Mouse (Mus musculus) layer of hippocampus, postnatal 36 days (tissue): ENCODE data around the gene Trp53rka. TPM values are rescaled to one million over a fixed set of nuclear protein-coding genes. Genes with fewer than 3 reads are reported as not detected.

Experiments
- DNase-seq, 2 experiments: peaks; one replicate each; pipeline ENCODE4 v3.0.0; 2022
- total RNA-seq, 2 experiments: library from RNA; stranded (reverse); gene quantifications; 2 replicates each; pipeline ENCODE4 v1.2.3; 2021

Trp53rka gene
- total RNA-seq, 2 experiments from 2014 or later, result 19.4 TPM

DNA sequence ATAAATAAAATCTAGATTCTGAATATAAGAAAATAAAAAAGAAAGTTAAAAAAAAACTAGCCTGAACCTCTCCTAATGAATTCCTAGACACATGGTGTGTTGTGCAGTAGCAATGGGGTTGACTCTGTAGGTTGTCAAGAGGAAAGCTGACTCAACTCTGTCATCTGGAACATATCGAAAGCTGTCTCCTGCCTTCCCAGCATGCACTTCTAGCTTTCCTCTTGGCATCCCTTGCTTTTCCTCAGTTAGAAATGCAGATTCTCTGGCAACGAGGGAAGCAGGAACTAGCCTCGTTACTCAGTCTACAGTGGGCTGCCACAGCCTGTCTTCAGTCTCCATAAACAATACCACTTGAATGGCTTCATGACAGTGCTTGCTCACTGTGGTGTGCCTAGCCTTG is 7.3 kb downstream of the Trp53rka start:
- no peak for DNase-seq

DNA sequence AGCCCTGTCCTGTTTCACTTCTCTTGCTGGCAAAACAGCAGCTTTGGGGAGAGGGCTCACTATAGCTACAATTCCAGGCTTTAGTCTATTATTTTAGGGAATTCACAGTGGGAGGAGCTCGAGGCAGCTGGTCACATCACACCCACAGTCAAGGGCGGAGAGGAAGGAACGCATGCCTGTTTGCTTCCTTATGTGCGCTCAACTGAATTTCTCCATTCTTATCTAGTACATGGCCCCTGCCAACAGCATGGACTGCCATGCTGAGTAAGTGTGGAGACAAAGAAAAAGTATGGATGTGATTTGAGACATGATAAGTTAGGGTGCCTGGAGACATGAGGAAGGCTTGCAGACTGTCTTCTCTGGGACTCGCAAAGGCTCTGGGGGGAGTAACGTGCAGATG is 9.0 kb downstream of the Trp53rka start:
- DNase-seq, result no peak

DNA sequence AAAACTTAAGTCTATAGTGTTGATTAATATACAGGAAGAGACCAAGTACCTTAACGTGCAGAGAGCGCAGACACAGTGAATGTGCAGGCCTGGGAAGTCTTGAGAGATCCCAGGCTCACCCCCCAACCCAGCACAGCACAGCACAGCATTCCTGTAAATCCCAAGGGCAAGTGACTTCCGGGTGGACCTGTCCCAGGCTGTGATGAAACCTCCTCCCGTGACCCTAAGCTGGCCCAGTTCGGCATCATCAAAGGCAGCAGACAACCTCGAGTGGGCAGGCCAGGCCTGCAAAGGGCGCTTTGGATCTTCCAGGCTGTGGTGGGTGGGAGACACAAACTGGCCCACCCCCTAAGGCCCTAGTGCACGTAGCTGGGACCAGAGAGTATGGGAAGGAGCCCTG is 11.1 kb downstream of the Trp53rka start:
- DNase-seq, result no peak

DNA sequence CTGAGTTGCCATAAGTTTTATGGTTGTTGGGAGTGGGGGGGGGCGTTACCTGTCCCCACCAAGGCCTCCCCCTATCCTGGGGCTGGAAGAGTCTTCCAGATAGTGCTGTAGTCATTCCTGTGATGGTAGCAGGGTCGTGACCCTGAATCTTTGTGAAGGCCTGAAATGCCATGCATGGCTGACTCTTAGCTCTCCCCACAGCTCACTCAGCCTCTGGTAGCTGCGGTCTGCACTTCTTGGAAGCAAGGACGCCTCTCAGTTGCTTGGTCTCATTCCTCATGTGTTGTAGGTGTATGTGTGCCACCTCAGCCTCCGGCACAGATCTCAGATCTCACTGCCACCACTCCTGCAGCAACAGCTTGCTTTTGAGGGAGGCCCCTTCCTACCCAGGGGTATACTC is 17.3 kb downstream of the Trp53rka start:
- DNase-seq, result no peak

DNA sequence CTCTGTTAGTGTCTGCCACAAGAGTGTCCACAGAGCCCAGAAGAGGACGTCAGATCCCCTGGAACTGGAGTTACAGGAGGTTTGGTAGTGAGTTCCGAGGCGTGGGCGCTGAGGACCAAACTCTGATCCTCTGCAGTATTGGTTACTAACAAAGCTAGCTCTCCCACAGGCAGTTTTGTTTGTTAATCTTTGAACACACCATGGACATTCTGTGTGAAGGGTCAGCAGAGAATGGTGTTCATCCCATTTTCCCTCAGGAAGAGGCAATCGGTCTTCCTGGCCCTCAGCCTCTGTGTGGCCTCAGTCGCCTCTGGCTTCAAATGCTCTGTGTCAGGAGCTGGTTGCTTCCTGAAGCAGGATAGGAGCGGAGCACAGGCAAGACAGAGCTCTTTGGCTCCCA is 17.7 kb downstream of the Trp53rka start:
- no peak for DNase-seq

DNA sequence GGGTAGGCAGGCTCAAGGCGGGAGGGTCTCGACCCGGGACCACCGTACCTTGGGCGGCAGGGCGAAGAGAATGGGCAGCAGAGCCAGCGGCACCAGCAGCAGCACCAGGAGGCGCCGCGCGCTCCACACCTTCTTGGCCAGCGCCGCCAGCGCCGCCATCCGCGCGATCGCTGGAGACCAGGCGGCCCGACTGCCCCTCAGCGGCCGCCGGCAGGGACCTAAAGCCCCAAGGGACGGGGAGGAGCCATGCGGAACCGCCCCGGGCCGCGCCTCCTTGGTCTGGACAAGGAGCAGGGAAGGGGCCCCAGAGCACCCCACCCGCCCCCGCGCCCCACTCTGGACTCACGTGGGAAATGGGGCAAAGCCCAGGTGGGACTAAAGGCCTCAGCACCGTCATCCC is 20.1 kb downstream of the Trp53rka start, which contains the start of gene Slc13a3:
Gene Slc13a3 (minus strand): TSS at position 228 of the 400 bp plus-strand sequence.
- no peak for DNase-seq

DNA sequence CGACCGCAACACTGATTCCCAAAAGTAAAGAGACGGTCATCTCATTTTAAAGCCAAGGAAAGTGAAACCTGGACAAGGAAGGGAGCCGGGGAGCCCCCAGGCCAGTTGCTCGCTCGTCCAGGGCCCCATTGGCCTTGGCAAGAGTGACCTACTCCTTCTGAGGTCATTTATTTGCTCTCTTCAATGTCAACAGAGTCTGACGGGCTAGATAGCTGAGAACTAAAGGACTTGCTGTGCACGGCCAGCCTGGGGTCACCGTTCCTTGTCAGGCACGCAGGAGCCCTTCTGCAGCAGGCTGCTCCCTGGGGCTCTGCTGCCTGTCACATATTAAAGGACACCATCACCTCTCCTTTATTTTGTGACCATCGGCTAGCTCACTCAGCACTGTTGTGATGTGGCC is 21.2 kb downstream of the Trp53rka start:
- no peak for DNase-seq

DNA sequence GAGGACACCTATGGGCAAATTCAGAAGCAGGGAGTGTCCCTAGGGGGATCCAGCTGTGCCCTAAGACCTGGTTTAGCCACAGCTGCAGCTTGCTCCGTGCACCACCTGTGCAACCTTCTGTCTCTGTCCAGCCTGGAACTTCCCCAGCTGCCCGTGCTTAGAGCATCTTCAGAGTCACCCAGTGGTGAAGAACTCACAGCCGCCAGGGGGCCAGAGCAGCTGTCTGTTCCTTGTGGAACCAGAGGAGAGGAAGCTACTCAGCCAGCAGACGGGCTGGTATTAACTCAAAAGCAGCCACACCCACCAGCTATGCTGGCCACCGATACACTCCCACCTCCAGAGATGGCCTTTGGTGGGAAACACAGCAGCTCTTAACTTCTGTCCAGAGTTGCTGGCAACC is 23.0 kb downstream of the Trp53rka start:
- no peak for DNase-seq

DNA sequence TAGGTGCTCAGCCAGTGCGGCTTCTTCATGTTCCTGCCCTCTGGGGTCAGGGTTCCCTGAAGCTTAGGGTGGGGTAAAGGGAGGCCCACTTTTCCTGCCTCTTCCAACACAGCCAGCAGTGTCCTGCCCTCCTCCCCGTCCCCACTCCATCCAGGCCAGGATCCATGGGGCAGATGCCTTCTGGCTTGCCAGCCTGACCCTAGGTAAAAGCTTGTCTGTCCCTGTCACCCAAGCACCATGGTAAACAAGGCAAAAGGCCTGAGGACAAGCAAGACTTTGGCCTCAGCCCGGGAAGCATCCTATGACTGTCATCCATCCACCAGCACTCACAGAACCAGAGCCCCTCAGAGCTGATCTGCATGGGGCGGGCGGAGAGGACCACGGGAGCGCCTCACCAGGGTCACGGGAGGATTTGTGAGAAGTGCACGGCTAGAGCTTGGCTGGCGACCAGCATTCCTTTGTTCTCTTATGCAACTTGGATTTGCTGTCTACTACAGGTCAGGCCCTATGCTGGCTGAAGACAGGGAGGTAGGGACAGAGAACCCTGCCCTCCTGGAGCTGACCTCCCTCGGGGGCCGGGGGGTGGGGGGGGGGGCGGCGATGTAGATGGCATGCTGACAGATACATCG is 25.2 kb downstream of the Trp53rka start:
- no peak for DNase-seq

DNA sequence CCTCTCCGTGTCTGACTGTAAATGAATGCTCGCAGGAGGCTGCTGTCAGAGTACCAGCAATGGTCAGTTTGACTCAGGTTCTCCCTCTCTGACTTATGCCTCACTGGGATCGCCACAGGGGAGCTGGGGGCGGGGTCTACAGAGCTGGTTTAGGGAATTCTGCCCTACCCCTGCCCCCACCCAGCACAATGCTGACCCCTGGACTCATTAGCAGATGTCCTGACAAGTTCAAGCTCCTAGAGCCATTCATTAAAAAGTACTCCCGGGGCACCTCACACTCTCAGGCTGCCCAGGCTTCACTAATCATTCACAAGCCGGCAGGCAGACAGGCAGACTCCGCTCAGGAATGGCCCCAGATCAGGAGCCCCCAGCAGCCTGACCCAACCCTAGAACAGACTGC is 33.5 kb downstream of the Trp53rka start:
- DNase-seq, result no peak

DNA sequence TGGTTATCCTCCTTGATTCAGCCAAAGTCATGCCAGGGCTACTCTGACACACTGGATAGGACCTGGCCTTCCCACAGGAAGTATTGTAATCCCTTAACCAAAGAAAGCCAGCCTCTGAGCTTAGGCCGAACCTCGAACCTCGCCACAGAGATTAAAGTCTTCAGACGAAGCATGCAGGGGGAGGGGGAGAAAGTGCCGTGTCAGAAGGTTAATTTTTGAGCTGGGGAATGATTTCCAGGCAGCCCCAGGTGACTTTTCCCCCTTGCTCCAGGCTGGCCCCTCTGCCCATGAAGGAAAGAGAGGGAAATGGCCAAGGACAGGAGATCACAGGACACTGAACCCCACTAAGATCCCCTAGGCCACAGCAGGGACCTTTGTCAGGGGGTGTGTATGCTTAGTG is 34.9 kb downstream of the Trp53rka start:
- DNase-seq, result no peak

DNA sequence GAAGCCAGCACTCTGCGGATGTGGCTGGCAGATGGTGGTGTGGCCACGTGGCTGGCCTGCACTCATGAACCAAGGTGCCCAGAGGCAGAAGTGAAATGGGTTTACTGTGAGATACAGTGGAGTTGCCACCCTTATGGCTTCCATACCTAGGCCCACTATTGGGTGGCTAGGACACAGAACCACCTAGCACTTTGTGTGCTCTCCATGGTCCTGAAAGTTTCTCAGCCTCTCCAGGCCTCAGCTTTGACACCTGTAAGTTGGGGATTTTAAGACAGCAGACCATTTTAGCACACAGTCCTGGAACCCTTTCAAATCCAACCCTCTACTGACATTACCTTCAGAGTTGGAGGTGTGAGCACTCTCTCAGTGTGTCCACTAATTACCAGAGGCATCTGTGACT is 36.4 kb downstream of the Trp53rka start:
- DNase-seq, result no peak

DNA sequence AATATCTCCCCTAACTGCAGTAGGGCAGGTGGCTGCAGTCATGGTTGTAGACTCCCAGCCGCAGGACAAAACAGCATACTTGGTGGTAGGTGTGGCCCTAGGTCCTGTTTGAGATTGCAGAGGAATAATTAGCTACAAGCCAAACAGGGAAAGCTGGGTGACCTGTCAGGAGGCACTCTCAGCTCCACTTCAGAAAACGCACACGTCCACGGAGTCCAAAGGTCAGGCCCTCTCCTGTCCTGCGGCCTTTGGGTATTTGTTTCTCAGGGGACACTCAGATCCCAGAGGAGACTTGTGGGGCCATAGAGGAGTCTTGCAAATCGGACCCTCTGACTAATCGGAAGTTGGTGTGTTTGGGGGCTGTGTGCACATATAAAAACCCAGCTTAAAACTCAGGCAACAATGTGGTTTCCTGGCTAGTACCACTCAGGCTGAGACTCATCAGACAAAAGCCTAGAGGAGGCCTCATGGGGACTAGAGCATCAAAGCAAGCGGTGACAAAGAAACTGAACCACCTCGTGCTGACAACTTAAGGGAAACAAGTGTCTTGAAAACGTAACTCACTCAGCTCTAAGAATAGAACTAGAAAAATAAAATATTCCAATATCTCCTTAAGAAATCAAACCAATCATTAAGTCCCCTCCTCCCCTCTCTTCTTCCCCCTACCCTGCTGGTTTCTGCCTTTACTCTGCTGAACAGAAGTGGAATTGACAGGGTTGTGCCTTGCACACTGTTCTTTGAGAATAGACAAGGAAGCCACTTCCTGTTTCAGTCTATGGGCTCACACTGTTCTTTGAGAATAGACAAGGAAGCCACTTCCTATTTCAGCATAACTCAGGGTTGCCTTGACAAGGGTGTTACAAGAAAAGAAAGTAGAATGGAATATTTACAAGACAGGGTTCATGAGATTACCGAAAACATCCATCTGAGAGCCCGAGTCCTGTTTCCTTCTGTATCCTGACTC is 40.1 kb downstream of the Trp53rka start:
- DNase-seq, result no peak

DNA sequence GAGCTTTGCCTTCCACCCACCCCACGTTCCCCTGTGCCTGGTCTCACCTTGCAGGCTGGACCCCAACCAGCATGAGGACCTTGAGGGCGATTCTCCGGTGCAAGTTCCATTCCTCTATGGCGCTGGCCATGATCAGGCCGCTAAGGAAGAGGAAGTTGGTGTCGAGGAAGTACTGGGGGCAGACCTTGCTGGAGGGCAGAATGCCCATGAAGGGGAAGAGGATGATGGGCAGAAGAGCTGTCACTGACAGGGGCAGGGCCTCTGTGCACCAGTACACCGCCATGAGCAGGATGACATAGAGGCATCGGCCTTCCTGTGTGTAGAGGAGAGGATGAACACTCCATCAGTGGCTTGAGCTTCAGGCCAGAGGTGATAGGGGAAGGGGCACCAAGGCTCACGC is 44.6 kb downstream of the Trp53rka start:
- no peak for DNase-seq

DNA sequence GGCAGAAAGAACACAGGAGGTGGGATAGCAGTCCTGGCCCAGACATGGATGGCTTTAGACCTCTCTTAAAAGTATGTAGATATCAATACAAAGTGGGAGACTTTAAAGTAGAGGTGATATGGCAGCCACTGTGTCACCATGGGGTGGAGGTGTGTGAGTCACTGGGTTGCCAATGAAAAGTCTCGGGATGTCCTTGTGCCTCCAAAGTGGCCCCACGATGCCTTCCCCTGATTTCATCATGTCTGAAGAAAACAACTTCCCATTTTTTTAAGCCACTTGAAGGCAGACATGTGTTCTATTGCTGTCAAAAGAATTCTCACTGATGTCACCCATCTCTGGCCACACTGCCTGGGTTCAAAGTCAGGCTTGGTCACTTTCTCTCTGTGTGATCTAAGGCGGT is 48.3 kb downstream of the Trp53rka start:
- DNase-seq, result no peak

DNA sequence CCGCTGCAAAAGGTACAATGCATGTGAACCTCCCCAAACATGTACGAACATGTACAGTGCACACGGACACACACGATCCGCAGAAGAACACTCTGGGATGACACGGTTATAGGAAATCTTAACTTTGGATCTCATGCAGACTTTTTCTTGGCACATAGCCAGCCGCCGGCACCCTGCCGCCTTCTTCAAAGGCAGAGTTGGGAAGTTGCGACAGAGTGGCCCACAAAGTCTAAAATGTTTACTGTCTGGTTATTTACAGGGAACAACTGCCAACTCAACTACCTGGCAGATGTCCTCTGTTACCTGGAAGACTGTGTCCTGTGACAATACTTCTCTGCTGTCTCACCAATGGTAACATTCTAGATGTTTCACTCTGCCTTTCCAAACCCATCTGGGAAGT is 50.1 kb downstream of the Trp53rka start:
- no peak for DNase-seq

DNA sequence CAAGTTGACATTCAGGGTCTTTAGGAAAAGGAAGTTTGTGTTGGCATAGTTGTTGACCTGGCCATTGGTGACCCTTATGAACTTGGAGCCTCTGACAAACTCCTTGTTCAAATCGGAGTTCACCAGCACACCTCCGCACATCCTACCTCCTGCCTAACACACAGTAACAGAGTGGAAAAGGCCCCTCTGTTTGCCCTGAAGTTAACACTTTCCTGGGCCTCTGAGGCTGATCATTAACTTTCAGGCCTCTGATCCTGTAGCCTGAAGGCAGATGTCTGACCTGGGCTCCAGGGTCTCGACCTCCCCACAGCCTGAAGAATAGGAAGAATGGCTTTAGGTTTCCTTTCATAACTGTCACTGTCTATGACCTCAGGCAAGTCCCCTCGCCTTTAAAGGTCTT is 51.5 kb downstream of the Trp53rka start:
- no peak for DNase-seq

Other genes with a start within 250 kb of the Trp53rka start
- gene Slc35c2, start 205.5 kb downstream of the Trp53rka start, total RNA-seq, result 10 to 100 TPM; 94.0 to 98.4 TPM
- 100 to 1,000 TPM; 179 to 195 TPM for gene Elmo2, start 166.8 kb downstream of the Trp53rka start, total RNA-seq
- under 1 TPM; 0.15 to 0.66 TPM for gene Zfp663, start 124.6 kb downstream of the Trp53rka start, total RNA-seq
- 10 to 100 TPM; 15.6 to 16.5 TPM for gene Zfp334, start 105.1 kb downstream of the Trp53rka start, total RNA-seq
- not detected for gene Ocstamp, start 92.9 kb downstream of the Trp53rka start, total RNA-seq
- gene Slc13a3, start 20.1 kb downstream of the Trp53rka start, total RNA-seq, result 10 to 100 TPM in 1 of 2 experiments, 1 to 10 TPM in 1; 6.9 to 10.7 TPM
- gene Slc2a10, start 10.5 kb upstream of the Trp53rka start, total RNA-seq, result under 1 TPM; 0.48 to 0.67 TPM
- 1 to 10 TPM; 2.5 to 3.2 TPM for gene Eya2, start 101.7 kb upstream of the Trp53rka start, total RNA-seq